Mouse (Mus musculus) cerebral cortex, adult 2 months (tissue): ENCODE data around the gene Pspn.

ENCODE experiments used
- WGBS: fragments of 180-500 bp; shearing (Covaris S2); methylation state at CpG from one replicate; pipeline ENCODE4 v1.1.7; 2018; 5-methylcytosine and 5-hydroxymethylcytosine counted together

Pspn gene

DNA sequence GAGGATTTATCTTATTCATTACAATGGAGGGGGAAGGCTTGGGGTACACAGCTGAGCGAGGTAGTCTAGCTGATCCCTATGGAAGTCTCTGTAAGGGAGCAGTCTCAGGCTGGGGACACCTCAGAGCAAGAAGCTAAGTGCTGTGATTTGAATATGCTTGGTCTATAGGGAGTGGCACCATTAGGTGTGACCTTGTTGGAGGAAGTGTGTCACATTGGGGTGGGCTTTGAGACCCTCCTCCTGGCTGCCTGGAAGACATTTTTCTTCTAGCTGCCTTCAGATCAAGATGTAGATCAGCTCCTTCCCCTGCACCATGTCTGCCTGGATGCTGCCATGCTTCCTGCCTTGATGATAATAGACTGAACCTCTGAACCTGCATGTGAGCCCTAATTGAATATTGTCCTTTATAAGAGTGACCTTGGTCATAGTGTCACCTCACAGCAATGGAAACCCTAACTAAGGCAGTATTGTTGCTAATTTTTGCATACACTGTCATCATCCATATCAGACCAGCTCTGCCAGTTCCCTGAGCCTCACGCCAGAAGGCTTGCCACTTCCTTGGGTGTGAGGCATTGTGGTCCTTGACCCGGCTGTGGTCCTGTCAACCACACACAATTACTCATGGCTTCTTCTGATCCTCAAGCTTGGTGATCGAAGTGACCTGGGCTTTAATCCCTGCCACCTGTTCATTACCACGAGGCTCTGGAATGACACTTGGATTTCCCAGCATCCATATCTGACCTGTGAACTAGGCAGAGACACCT, 37.0 kb downstream of the Pspn start:
- 85% methylated on average over 5 of the region's 5 CpGs for WGBS

DNA sequence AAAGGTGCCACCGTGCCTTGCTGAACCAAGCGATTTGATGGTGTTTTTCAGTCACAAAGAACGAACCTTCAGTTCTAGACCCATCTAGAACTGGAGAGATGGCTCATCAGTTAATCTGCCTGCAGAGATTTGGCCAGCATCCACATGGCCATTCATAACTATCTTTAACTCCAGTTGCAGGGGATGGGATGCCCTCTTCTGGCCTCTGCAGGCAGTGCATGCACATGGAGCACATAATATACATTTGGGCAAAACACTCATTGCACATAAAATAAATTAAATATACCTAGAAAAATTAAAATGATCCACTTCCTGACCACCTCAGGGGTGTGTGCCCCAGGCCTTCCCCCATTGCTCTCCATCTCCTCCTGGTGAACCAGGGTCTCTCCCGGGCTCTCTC, 37.9 kb downstream of the Pspn start:
- 94% methylated on average over 4 of the region's 4 CpGs for WGBS

- WGBS = 85% methylated on average over 4 of the region's 4 CpGs
Measured at GRCm38 (mm10) chr17:56958667-56959066, 41.2 kb downstream of the Pspn start.

DNA sequence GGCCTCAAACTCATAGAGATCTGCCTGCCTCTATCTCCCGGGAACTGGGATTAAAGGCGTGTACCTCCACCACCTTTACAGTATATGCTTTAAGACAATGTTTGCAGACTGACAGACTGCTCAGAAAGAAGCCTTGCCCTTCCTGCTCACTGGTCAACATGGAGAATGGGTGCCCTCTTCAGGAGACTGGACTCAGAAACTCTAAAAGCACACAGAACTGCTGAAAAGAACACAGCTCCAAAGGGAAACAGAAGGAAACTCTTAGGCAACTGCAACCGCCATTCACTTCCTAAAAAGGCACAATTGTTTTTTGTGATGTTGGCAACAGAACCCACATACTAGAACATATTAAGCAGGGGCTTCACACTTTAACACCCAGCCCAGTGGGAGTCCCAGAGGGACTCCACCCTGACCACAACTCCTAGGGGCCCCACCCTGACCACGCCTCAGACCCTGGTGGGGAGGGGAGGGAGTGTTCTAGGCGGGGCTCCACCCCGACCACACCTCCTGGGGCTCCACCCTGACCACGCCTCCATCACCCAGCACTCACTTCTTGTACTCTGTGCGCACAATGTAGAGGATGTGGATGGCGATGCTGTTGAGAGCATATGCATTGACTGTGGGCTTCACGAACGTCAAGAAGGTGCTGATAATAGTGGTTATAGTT, 41.9 kb downstream of the Pspn start:
- WGBS = 39% methylated on average over 11 of the region's 11 CpGs

GRCm38 (mm10) chr17:56954871-56955270, 44.9 kb downstream of the Pspn start:
- 89% methylated on average over 7 of the region's 7 CpGs for WGBS

GRCm38 (mm10) chr17:56952639-56953038, 47.2 kb downstream of the Pspn start:
- 86% methylated on average over 1 of the region's 1 CpGs for WGBS

GRCm38 (mm10) chr17:56950915-56951314, 48.9 kb downstream of the Pspn start:
- 21% methylated on average over 3 of the region's 3 CpGs for WGBS
